Mouse (Mus musculus): ENCODE measurements around the gene Ranbp2. TPM values are rescaled to one million over a fixed set of nuclear protein-coding genes. Genes with fewer than 3 reads are reported as not detected.
"Not testable (repeated sequence)": the region's sequence is repeated elsewhere in the genome, so short reads cannot be mapped to it uniquely, and the experiment has no call there.

The Ranbp2 gene
- total RNA-seq, 1 experiment from 2014 or later, result 72.9 TPM

GRCm38 (mm10) chr10:58496732-58497131 is 50.0 kb downstream of the Ranbp2 start:
- DNase-seq, result no peak

- DNase-seq, result peak; percentile 97
Measured at GRCm38 (mm10) chr10:58497320-58498284, 50.9 kb downstream of the Ranbp2 start, which contains the start of gene Ccdc138. Gene Ccdc138, plus strand, starts transcription at chr10:58497948.

- peak; percentile 33 for DNase-seq
Measured at GRCm38 (mm10) chr10:58498516-58498915, 51.8 kb downstream of the Ranbp2 start.

- no peak for DNase-seq
Measured at GRCm38 (mm10) chr10:58529358-58529757, 82.6 kb downstream of the Ranbp2 start.

- DNase-seq, result no peak
Measured at GRCm38 (mm10) chr10:58530896-58531790, 84.4 kb downstream of the Ranbp2 start.

- DNase-seq, result no peak
Measured at GRCm38 (mm10) chr10:58532177-58532576, 85.5 kb downstream of the Ranbp2 start.

GRCm38 (mm10) chr10:58536276-58536675 is 89.6 kb downstream of the Ranbp2 start:
- DNase-seq, result not testable (repeated sequence)

- no peak for DNase-seq
Measured at GRCm38 (mm10) chr10:58540613-58541012, 93.9 kb downstream of the Ranbp2 start.

Other genes with a start within 250 kb of the Ranbp2 start
- gene AW822073, start 222.0 kb upstream of the Ranbp2 start, total RNA-seq (2021), result not detected in 2 replicates
- not detected in 2 replicates for gene Duxf3, start 214.2 kb upstream of the Ranbp2 start, total RNA-seq (2021)
- not detected in 2 replicates for gene Gm4981, start 210.2 kb upstream of the Ranbp2 start, total RNA-seq (2021)
- gene Gcc2, start 191.4 kb upstream of the Ranbp2 start, total RNA-seq (2021), result 40.5 and 45.2 TPM in 2 replicates
- 51.8 and 54.9 TPM in 2 replicates for gene Lims1, start 123.5 kb upstream of the Ranbp2 start, total RNA-seq (2021)
- 3.8 and 5.2 TPM in 2 replicates for gene Ccdc138, start 51.0 kb downstream of the Ranbp2 start, total RNA-seq (2021)
- gene Edar, start 228.7 kb downstream of the Ranbp2 start, total RNA-seq (2021), result 0.11 and 0.23 TPM in 2 replicates

All from adrenal gland, postnatal 14 days (tissue).